In genomic region chr5:135680967-135681545, GRCm38 (mm10) we compare ENCODE assay signal across 22 mouse cellular contexts.
"Had no signal": no experiment of that assay in that cellular context is flagged by ENCODE, and none has a peak within 500 bp of the region (broad histone marks: within the 10 kb centered on the region; RNA-seq: fewer than 3 reads in every experiment).

No protein-coding gene starts in this region.

- H3K36me3 ChIP-seq: liver, embryonic 15.5 days; lung, embryonic 15.5 days; midbrain, embryonic 10.5 days; midbrain, embryonic 13.5 days had no signal

- H3K27ac ChIP-seq: kidney, postnatal 0 days; layer of hippocampus, adult 2 months; left cerebral cortex, adult 2 months; liver, embryonic 15.5 days; lung, embryonic 15.5 days; midbrain, embryonic 10.5 days; midbrain, embryonic 13.5 days had no signal

- DNase-seq: kidney, adult 18-20 months; layer of hippocampus, adult 9-11 months; lung, adult 18-20 months; lung, postnatal 10 days; lung, postnatal 36 days; right cerebral cortex, adult 18-20 months; right cerebral cortex, postnatal 14 days; right cerebral cortex, postnatal 4 days; spleen, adult 18-20 months; thymus, adult 18-20 months; thymus, postnatal 36 days had no signal

- H3K4me2 ChIP-seq: liver, embryonic 11.5 days; liver, embryonic 15.5 days; lung, embryonic 15.5 days; midbrain, embryonic 13.5 days had no signal

- H3K27me3 ChIP-seq: liver, embryonic 15.5 days; lung, embryonic 15.5 days; midbrain, embryonic 13.5 days had no signal

- H3K4me1 ChIP-seq: lung, embryonic 15.5 days had no signal

- H3K9me3 ChIP-seq: liver, embryonic 15.5 days; lung, embryonic 15.5 days; midbrain, embryonic 10.5 days; midbrain, embryonic 13.5 days had no signal

- H3K9ac ChIP-seq: liver, embryonic 15.5 days; lung, embryonic 15.5 days; midbrain, embryonic 13.5 days had no signal

- ATAC-seq: midbrain, embryonic 13.5 days; midbrain, embryonic 16.5 days had no signal

- H3K4me3 ChIP-seq: layer of hippocampus, adult 2 months; left cerebral cortex, adult 2 months; liver, embryonic 15.5 days; lung, embryonic 15.5 days; megakaryocyte, embryonic 14.5 days; midbrain, embryonic 10.5 days; midbrain, embryonic 13.5 days; myocyte had no signal
